Mouse (Mus musculus) cerebellum, postnatal 25 days (tissue): ENCODE measurements around the gene Tbx2.

ENCODE experiments used
- DNase-seq, 2 experiments: peaks; one replicate each; pipeline ENCODE4 v3.0.0; 2021; ENCODE audit warnings: mixed read lengths in 2 of 2

Gene Tbx2

DNA sequence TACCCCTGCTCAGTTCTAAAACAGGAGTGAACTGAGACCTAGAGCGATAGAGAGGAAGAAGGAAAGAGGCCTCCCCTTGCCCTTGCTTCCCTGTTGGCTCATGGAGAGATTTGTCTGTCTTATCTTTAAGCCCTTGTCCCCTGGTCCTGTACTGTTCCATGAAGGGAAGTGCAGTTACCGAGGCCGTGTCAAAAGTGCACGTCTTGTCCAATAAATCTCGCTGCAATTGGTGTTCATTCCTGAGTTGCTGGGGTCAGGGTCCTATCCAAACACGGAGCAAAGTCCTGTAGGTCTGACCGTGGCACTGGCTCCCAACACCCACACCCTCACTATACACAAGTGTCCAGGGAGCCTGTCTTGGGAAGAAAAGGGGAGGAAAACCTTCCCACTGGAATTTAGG lies 6.5 kb upstream of the Tbx2 start:
- DNase-seq: no peak

- no peak for DNase-seq
Observed at GRCm38 (mm10) chr11:85827342-85827741, 5.0 kb upstream of the Tbx2 start.

- DNase-seq: no peak
Observed at GRCm38 (mm10) chr11:85828691-85829519, 3.4 kb upstream of the Tbx2 start.

- DNase-seq: no peak
Observed at GRCm38 (mm10) chr11:85829520-85830440, 2.6 kb upstream of the Tbx2 start.

- DNase-seq: no peak
Observed at GRCm38 (mm10) chr11:85830901-85831341, 1.4 kb upstream of the Tbx2 start.

DNA sequence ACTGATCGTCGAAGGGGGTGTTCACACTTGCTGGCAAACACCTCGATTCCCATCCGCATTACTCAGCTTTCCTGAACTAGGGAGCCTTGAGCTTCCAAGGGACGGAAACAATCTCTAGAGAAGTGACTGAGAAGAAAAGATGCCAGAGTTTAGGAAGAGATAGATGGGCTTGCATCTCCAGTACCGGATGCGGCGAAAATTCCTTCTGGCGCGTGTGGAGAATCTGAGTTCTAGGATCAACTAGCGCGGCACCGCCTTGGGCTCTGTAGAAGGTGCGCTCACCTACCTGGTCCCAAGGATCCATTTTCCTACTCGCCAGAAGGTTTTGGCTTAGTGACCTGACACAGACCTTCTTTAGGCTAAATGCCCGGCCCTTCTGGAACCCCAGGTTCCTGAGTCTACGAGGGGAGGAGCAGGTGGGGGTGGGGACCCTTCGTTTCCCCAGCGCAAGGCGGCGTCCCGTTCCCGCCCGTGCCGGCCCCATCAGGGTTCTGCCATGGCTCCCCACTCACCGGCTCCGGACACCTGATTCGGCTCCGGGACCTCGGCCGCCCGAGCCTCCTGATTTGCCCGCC lies 608 bp upstream of the Tbx2 start:
- DNase-seq: no peak

- DNase-seq: no peak
Observed at GRCm38 (mm10) chr11:85833081-85833521, 750 bp downstream of the Tbx2 start.

GRCm38 (mm10) chr11:85833761-85834385 lies 1.5 kb downstream of the Tbx2 start:
- DNase-seq: peak in 1 of 2 experiments; percentile 61

- DNase-seq: no peak
Observed at GRCm38 (mm10) chr11:85834386-85834931, 2.1 kb downstream of the Tbx2 start.

GRCm38 (mm10) chr11:85835001-85835752 lies 2.8 kb downstream of the Tbx2 start:
- DNase-seq: no peak

DNA sequence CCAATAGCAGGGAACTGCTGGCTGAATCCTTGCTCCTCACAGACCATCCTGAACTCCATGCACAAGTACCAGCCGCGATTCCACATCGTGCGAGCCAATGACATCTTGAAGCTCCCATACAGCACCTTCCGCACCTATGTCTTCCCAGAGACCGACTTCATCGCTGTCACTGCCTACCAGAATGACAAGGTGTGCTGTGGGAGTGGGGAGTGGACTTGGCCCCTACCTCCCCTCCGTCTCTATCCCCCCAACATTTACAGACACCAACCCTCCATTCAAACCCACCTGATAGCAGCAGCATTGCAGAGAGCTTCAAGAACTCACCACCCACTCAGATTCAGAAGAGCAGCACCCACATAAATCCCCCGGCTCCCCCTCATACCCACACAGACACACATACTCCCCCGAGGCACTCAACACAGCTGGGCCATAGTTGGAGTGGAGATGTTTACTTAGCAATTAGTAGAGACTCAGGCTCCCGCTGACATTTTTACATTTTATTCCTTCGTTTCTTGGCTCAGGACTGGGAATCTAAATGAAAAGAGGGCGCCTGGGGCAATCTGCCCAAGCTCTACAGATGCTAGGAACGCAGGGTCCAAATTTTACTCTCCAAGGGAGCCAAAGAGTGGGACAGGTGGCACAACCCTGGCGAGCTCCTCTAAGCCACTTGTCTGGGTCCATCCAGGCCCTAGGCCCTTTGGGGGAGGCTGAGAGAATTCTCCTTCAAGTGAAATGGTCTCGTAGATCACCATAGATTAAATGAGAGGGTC lies 3.6 kb downstream of the Tbx2 start:
- DNase-seq: peak in 1 of 2 experiments; percentile 12

DNA sequence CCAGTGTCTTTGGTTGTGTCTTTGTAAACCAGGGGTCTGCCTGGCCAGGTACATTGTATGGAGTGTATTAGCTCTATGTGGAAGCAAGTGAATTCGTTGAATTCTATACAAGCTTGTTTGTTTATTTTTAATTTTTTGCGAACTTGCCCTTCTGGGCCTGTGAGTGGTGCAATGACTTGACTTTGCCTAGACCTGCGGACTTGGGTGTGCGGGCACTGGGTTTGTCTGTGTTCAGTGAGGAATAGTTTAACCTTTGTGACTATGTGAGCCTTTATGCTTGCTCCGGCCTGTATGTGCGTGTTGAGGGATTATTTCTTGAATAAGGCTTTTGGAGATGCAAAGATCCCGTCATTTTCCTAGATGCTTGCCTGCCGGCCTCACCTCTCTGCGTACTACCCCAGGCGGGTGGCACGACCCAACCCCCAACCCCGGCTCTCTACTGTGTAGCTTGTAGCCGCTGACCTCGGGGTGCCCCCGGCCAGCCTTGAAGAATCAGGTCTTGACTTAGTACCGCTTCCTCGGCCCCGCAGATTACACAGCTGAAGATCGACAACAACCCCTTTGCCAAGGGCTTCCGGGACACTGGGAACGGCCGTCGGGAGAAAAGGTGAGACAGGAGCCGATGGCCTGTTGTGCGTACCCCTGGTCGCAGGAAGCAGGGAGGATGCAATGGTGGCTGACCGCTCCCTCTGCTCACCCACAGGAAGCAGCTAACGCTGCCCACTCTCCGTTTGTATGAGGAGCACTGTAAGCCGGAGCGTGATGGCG lies 4.4 kb downstream of the Tbx2 start:
- peak in 1 of 2 experiments; percentile 44 for DNase-seq

DNA sequence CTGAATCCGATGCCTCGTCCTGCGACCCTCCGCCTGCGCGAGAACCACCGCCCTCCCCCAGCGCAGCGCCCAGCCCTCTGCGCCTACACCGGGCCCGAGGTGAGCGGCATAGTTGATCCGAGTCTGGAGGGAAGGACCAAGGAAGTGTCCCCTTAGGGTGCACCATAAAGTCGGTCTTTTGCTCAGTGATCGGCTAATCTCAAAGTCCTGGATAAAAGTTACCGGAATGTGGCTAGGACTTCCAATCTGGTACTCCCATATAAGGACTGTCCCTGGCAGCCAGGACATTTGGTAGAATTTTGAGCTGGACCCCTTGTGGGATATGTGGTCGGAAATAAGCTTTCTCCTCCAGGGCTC lies 4.9 kb downstream of the Tbx2 start:
- no peak for DNase-seq

GRCm38 (mm10) chr11:85837648-85838423 lies 5.5 kb downstream of the Tbx2 start:
- peak in 1 of 2 experiments; percentile 41 for DNase-seq

GRCm38 (mm10) chr11:85838424-85839257 lies 6.3 kb downstream of the Tbx2 start:
- DNase-seq: peak in 1 of 2 experiments; percentile 4

DNA sequence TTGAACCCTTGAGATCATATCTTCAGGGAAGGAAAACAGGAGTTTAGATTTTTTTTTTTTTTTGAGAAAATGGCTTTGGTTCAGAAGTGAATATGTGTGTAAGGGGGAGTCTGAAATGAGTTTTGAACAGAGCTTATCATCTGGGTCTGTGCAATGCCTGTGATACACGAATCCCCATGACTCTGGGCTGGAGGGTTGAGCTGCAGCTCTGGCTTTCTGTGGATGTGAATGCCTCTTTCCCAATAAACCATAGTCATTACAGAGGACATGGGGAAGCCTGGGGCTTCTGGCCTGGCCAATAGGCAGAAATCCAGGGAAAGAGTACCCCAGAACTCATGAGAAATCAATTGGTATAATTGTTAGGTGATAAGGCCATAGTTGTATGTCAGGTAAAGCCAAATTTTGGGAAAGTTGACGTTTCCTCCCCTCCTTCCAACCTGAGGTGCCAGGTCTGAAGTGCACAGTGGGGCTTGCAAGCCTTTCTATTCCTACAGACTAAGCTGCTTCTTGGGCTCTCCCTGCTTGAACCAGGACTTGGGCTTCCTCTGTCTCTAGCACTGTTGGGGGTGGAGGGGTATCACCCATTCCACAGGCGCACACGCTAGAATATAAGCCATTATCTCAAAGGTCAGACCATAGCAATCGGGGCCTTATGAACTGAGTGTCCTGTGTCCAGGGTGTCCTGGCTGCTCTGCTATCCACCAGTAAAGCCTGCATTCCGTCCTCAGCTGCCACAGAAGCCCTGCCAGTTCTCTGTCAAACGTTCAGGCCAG lies 7.1 kb downstream of the Tbx2 start:
- peak in 1 of 2 experiments; percentile 5 for DNase-seq
